Mouse (Mus musculus): ENCODE data around the gene Gipr.

DNA sequence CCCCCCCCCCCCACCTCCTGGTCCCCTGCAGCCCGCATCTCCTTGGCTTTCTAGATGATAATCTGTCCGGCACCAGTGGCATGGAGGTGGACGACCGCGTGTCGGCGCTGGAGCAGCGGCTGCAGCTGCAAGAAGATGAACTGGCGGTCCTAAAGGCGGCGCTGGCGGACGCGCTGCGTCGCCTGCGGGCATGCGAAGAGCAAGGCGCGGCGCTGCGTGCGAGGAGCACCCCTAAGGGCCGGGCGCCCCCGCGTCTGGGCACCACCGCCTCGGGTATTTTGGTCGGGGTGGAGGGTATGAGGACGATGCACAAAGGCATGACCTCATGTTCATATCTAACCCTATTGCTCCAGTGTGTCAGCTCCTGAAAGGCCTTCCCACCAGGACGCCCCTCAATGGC, 13.2 kb upstream of the Gipr start:
- TF ChIP-seq CTCF (IDR thresholded peaks at IDR 0.05; ENCODE audit: low read depth) (peak; percentile 73), EP300 (IDR thresholded peaks at IDR 0.05; ENCODE audit: low read depth) (no peak)
